Mouse (Mus musculus) bone marrow macrophage, adult 2 months (primary cell): ENCODE results near the gene Togaram2.

Experiments
- CTCF ChIP-seq: IDR thresholded peaks from 2 replicates; pipeline ENCODE4 v1.5.1; 2012; ENCODE audit warnings: low read depth, mild to moderate bottlenecking, low read length, moderate library complexity
- POLR2A ChIP-seq: IDR thresholded peaks from 2 replicates; pipeline ENCODE4 v1.6.1; 2012; ENCODE audit warnings: mild to moderate bottlenecking, low read depth, low read length, borderline replicate concordance

- TF ChIP-seq POLR2A (no peak), CTCF (no peak)
Observed at GRCm38 (mm10) chr17:71660390-71660789, 12.7 kb upstream of the Togaram2 start.
